Mouse (Mus musculus) regulatory T cell (primary cell): ENCODE results near the gene Ralgapa1.
"Not testable (repeated sequence)": the region's sequence is repeated elsewhere in the genome, so short reads cannot be mapped to it uniquely, and the experiment has no call there.

Experiments
- in situ Hi-C: fragments of 300-600 bp; cut with MboI, MseI; formaldehyde crosslinking; loops from one replicate; pipeline ENCODE4 v1.15.1; 2025; ENCODE audit warnings: high pct_unique_total_duplicates

Ralgapa1 gene

DNA sequence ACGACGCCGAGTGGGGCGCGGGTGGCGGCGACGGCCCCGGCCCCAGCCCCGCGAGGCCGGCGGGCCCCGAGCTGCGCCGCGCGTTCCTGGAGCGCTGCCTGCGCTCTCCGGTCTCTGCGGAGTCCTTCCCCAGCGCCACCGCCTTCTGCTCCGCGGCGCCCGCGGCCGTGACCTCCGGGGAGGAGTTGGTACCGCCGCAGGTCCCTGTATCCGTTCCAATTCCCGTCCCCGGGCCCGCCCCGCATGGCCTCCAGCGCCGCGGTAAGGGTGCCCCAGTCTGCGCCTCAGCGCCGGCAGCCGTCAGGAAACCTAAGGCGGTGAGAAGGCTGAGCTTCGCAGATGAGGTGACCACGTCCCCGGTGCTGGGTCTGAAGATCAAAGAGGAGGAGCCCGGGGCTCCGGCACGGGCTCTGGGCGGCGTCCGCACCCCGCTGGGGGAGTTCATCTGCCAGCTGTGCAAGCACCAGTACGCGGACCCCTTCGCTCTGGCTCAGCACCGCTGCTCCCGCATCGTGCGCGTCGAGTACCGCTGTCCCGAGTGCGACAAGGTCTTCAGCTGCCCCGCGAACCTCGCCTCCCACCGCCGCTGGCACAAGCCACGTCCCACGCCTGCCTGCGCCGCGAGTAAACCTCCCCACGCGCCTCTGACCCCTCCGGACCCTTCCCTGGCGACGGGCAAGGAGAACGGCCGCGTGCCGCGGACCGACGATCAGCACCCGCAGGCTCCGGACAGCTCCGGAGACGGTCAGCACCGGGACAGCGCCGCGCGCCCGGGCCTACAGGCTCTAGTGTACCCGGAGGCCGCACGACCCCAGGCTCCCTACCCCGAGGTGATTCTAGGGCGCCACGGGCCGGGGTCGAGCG is 221.1 kb downstream of the Ralgapa1 start:
- in situ Hi-C loops = no loop called here

- in situ Hi-C loops = no loop called here
Observed at GRCm38 (mm10) chr12:55598887-55599561, 221.9 kb downstream of the Ralgapa1 start, which contains the start of gene Insm2. Gene Insm2, plus strand, starts transcription at chr12:55599427.

- in situ Hi-C loops = no loop called here
Observed at GRCm38 (mm10) chr12:55598537-55598886, 222.5 kb downstream of the Ralgapa1 start.

DNA sequence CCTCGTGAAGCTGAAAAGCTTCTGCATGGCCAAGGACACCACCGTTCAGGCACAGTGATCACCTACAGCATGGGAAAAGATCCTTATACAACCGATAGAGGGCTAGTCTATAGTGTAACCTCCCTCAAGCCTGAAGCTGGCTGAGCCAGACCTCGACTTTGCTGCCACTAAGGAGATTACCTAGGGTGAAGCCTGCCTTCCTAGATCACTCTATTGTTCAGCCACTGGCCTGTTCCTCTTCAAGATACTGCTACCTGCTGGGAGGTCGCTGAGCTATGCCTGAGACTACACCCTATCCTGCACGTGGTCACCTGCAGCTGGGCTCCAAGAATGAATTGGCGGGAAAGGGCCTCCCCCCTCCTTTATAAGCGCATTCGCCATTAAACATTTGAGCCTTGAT is 234.0 kb downstream of the Ralgapa1 start:
- in situ Hi-C loops = not testable (repeated sequence)

DNA sequence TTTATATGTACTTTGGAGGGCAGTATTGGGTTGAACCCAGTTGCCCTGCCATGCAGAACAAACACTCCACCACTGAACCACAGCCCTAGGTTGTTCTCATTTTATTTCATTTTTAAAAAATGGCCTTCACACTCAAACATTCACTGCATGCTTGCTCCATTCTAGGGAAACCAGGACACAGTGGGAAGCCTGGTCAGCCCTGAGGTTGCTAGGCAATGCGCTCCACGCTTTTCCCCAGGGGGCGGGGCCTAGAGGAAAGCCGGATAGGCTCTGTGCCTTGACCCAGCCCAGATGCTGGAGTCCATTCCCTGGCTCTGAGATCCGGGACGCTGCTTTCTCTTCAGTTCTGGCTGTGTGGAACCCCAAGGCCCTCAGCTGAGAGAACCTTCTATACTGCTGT is 247.2 kb downstream of the Ralgapa1 start:
- in situ Hi-C loops = no loop called here

DNA sequence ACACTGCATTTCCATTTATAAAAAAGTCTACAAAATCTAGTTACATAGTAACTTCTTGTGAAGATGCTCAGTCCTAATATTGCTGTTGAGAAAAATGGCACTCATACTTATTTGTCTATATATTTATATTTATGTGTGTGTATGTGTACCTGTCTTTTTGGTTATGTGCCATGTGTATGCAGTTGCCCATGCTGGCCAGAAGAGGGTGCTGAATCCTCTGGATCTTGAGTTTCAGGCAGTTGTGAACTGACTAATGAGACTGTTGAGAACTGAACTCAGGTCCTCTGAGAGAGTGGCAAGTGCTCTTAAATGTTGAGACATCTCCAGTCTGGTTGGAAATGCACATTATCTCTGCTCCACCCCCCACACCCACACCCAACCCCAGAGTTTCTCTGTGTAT is 247.9 kb downstream of the Ralgapa1 start:
- in situ Hi-C loops = no loop called here

- in situ Hi-C loops = no loop called here
Observed at GRCm38 (mm10) chr12:55571661-55572060, 249.3 kb downstream of the Ralgapa1 start.

DNA sequence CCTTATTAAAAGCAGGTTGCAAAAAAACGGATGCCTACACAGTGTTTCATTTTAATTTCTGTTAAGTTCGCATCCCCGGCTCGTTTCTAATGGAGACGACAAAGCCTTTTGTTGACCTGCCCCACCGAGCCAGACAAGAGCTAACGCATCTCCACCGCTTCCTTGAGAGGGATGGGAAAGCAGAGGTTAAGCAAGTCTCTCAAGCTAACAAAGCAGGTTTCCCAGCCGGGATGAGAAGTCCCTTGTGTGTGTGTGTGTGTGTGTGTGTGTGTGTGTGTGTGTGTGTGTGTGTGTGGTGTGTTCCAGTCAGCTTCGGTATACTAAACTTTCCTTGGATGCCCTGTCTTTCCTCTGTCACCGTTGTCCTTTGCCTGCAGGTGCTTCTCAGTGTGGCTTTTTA is 249.8 kb downstream of the Ralgapa1 start:
- in situ Hi-C loops = no loop called here

- in situ Hi-C loops = no loop called here
Observed at GRCm38 (mm10) chr12:55570646-55571045, 250.3 kb downstream of the Ralgapa1 start.

DNA sequence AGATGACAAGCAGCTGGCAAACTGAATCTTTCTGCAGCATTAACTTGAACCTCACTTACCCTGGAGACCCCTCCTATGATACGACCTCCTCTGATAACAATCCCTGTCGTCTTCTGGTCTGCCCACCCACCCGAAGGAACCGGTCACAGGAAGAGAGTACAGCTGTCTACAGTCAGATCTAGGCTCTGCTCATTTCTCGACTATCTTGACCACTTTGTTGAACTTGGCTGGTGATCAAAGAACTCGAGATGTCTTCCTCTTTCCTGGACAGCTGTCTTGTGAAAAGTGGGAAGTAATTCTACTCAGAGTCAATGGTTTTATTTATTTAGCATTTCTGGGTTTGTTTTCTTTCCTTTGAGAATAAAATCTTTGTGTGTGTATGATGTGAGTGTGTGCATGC is 251.3 kb downstream of the Ralgapa1 start:
- in situ Hi-C loops = no loop called here

- in situ Hi-C loops = no loop called here
Observed at GRCm38 (mm10) chr12:55568466-55568865, 252.5 kb downstream of the Ralgapa1 start.

GRCm38 (mm10) chr12:55566837-55567236 is 254.1 kb downstream of the Ralgapa1 start:
- in situ Hi-C loops = no loop called here

GRCm38 (mm10) chr12:55565867-55566266 is 255.1 kb downstream of the Ralgapa1 start:
- in situ Hi-C loops = no loop called here

DNA sequence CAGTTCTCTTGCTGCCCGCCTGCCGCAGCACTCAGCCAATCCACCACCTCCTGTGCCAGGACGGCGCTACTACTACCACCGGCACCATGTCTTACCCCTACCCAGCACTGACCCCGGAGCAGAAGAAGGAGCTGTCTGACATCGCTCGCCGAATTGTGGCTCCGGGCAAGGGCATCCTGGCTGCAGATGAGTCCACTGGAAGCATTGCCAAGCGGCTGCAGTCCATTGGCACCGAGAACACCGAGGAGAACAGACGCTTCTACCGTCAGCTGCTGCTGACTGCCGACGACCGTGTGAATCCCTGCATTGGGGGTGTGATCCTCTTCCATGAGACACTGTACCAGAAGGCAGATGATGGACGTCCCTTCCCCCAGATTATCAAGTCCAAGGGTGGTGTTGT is 255.8 kb downstream of the Ralgapa1 start, which contains the start of gene Aldoart2:
Gene Aldoart2, plus strand, starts transcription at position 34 of the 400 bp plus-strand sequence.
- in situ Hi-C loops = no loop called here

GRCm38 (mm10) chr12:55564187-55564963 is 256.6 kb downstream of the Ralgapa1 start:
- in situ Hi-C loops = no loop called here

- in situ Hi-C loops = no loop called here
Observed at GRCm38 (mm10) chr12:55563742-55564141, 257.2 kb downstream of the Ralgapa1 start.

DNA sequence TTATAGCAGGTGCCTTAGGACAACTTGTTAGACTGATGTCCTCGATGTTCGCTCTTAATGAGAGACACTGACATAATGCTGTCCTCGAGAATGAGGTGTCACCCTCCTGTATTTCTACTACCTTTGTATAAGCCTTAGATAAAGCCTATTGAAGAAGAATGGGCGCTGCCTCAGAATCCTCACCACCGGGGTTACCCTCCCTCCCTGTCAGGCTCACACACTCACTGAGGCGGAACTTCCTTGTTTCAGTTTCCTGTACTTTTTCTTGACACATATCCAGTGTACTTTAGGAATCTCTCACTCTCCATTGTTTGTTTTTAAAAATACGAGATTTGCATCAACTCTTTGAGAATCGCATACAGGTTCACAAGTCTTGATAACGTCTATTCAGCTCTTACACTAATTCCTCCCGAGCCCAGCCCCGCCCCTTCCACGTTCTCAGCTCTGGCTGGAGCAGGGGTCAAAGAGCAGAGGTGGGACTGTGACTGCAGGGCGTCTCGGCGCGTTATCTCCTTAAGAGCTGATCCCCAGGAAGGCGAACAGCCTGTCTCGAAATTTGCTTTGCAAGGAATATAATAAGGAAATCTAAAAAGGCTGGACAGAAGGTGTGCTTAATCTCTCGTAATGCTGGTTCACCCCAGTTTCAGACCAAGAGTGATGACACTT is 260.8 kb downstream of the Ralgapa1 start:
- in situ Hi-C loops = no loop called here

DNA sequence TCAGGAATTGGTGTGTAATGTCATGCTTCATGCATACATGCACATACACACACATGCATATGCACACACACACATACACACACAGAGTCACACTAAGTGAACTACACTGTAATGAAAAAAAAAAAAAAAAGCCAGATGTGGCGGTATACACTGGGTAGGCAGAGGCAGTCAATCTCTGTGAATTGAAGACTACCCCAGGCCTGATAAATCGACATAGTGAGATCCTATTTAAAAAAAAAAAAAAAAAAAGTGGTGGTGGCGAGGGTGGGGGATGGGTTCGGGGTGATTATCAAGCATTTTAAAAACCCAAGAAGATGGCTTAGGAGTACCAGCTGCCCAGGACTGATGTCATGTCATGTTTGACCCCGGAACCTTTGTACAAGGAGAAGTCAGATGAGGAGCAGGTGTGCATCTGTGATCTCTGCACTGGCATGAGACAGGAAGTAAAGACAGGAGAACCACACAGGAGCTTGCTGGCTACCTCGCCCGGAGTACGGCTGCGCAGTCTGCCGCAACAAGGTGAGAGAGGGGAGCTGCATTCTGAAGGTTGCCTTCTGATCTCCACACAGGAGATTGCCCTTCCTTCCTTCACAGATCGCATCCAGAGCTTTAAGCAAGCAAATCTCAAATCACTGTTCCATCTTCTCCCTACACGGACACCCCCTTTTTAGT is 261.6 kb downstream of the Ralgapa1 start:
- in situ Hi-C loops = loop anchor here (10.0 kb wide), 1 partner anchor 535 kb away; no protein-coding TSS in a partner anchor

DNA sequence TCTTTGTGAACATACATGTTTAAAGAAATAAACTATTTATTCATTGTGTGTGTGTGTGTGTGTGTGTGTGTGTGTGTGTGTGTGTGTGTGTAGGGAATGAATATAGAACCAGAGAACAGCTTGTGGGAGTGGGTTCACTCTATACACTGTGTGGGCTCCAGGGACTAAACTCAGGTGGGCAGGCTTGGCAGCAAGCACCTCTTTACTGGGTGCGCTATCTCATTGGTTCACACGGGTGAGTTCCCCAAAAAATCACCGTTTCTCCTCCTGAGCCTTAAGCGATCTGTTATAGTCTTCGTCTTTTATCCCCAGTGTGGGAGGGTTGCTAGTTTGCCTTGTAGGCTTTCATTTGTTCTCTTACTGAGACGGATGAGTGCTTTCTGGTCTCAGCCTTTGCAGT is 263.1 kb downstream of the Ralgapa1 start:
- in situ Hi-C loops = loop anchor here (10.0 kb wide), 1 partner anchor 537 kb away; no protein-coding TSS in a partner anchor

DNA sequence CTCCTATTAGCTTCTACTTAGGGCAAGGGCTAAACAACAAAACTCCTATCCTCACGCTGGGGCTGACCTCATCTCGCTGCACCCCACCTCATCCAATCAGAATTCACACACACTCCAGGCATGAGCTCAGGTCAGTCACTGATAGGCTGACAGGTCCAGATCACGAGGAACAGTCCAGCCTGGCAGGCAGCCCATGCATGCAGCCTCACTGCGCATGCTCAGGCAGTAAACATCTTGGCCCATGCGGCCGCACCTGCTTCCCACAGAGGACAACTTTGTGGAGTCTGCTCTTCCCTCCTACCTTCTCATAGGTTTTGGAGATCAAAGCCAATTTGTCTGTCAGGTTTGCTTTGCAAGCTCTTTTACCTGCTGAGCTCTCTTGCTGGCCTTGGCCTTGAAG is 266.1 kb downstream of the Ralgapa1 start:
- in situ Hi-C loops = loop anchor here (10.0 kb wide), 1 partner anchor 540 kb away; no protein-coding TSS in a partner anchor
